Mouse (Mus musculus) cerebellum, adult 2 months (tissue): ENCODE results near the gene Ip6k2. TPM values are rescaled to one million over a fixed set of nuclear protein-coding genes. Genes with fewer than 3 reads are reported as not detected.

Experiments used
- DNase-seq, 2 experiments: peaks; one replicate each; pipeline ENCODE4 v3.0.0; 2021
- H3K27ac ChIP-seq: fragments of 200-500 bp; 2 replicates; pipeline ENCODE4 v1.5.1; 2012; ENCODE audit warnings: low read length, control low read depth, inconsistent platforms; ENCODE audit not compliant: insufficient read depth
- H3K27me3 ChIP-seq: fragments of 200-500 bp; 2 replicates; pipeline ENCODE4 v1.6.1; 2012; ENCODE audit warnings: inconsistent platforms, mild to moderate bottlenecking, low read length, moderate library complexity; ENCODE audit not compliant: control insufficient read depth, insufficient read depth
- H3K4me1 ChIP-seq: fragments of 200-500 bp; 2 replicates; pipeline ENCODE4 v1.6.1; 2011; ENCODE audit warnings: low read length; ENCODE audit not compliant: control insufficient read depth, insufficient read depth
- H3K4me3 ChIP-seq: fragments of 200-500 bp; replicated peaks from 2 replicates; pipeline ENCODE3; 2011; ENCODE audit warnings: mild to moderate bottlenecking, low read depth, low read length, control low read depth; ENCODE audit not compliant: insufficient read depth
- CTCF ChIP-seq: fragments of 200-500 bp; IDR thresholded peaks from 2 replicates; pipeline ENCODE4 v1.5.1; 2011; ENCODE audit warnings: low read depth, mild to moderate bottlenecking, control low read depth, low read length, moderate library complexity, borderline replicate concordance; ENCODE audit not compliant: insufficient read depth
- POLR2A ChIP-seq: fragments of 200-500 bp; IDR thresholded peaks from 2 replicates; pipeline ENCODE4 v1.6.1; 2011; ENCODE audit warnings: low read length, control low read depth, borderline replicate concordance; ENCODE audit not compliant: insufficient read depth
- WGBS: fragments of 180-500 bp; shearing (Covaris S2); methylation state at CpG from one replicate; pipeline ENCODE4 v1.1.7; 2018; 5-methylcytosine and 5-hydroxymethylcytosine counted together
- polyA plus RNA-seq: library from polyadenylated mRNA; depleted of rRNA; stranded (reverse); fragments of >200 nt; gene quantifications from 2 replicates; pipeline ENCODE4 v1.2.3, GENCODE M21; 2012

Gene Ip6k2
- polyA plus RNA-seq, 1 experiment = 168 TPM

DNA sequence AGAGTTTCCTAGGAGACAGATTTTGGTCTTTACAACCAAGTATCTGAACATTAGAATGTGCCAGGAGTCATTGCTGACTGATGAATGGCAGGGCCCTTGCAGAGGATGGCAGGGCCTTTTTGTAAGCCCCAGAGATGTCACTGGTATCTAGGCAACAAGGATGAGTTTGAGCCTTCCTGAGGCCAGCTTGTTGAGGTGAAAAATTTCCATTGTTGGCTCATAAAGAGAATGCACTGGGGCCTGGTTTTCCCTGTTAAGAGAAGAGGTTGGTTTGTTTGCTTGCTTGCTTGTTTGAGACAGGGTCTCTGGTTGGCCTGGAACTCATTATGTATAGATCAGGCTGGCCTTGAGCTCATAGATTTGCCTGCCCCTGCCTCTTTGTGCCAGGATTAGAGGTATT is 1.8 kb downstream of the Ip6k2 start:
- Histone ChIP-seq H3K27ac (no peak overlapping the region), H3K4me1 (peaks cover 16% of the 10 kb centered on the region; the same call in 1 of the 2 replicates)
- peak in 1 of 2 experiments; percentile 52 for DNase-seq

DNA sequence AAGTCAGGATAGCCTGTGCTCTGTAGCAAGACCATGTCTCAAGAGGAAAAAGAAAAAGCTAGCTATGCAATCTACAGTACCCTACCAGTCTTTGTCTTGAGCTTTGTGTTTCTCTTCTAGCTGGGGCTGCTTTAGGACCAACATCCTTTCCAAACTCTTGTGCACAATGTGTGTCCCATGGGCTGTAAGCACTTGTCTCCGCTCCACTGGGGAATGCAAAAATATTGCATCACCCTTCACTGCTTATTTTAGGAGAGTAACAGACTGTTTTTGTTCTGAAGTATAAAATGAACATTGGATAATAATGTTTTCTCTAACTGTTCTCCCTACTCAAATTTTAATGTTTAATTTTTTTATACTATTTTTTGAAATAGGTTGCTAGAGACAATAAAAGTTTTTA is 2.9 kb downstream of the Ip6k2 start:
- no peak for DNase-seq
- Histone ChIP-seq H3K4me3 (no peak overlapping the region), H3K27me3 (no peaks in the 10 kb centered on the region), H3K4me1 (peaks cover 20% of the 10 kb centered on the region), H3K27ac (no peak overlapping the region)
- no peak for TF ChIP-seq CTCF
- no peak for TF ChIP-seq POLR2A
- 40% methylated on average over 1 of the region's 1 CpGs for WGBS

More for the DNA sequence above, 1.8 kb downstream of the Ip6k2 start:
- Histone ChIP-seq H3K27me3 (no peaks in the 10 kb centered on the region), H3K4me3 (peak overlapping the region; percentile 16)
- TF ChIP-seq POLR2A (no peak), CTCF (no peak)

DNA sequence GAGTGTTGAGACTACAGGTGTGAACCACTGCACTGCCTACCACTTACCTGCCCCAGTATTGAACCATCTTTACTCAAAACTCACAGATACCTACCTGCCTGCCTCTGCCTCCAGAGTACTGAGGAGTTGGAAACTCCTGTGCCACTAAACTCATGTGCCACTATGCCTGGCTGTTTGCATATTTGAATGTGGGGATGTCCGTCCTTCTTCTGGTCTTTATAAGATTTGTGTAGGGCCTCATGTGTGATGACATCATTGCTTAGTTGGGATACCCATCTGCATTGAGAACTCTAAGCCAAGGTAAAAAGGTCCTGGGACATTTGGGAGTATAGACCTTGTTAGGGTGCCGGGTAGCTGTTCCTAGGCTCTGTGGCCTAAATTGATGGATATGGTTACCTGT is 3.5 kb downstream of the Ip6k2 start:
- H3K27me3 ChIP-seq = no peaks in the 10 kb centered on the region
- DNase-seq = no peak
- 0 out of 2 replicates have a peak overlapping the region, but pooled peaks have one; percentile 14 for H3K27ac ChIP-seq
- 67% methylated on average over 2 of the region's 2 CpGs for WGBS
- peaks cover 23% of the 10 kb centered on the region for H3K4me1 ChIP-seq
- H3K4me3 ChIP-seq = no peak overlapping the region
- TF ChIP-seq CTCF (no peak), POLR2A (no peak)

DNA sequence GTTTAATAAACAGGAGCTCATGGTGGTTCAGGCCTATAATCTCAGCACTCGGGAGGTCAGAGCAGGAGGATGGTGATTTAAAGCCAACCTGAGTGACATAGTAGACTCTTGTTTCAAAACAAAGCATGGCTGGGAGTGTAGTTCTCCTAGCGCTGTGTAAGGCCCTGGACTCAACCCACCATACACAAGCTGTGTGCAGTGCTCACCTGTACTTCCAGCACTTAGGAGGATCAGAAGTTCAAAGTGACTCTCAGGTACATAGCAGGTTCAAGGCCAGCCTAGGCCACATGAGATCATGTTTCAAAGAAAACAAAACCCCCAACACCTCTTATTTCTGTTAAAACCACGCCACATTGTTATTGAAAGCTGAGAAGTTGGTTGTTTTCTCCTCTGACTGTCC is 5.1 kb downstream of the Ip6k2 start:
- WGBS = 57% methylated on average over 3 of the region's 3 CpGs
- no peak for DNase-seq
- Histone ChIP-seq H3K4me1 (peaks cover 24% of the 10 kb centered on the region), H3K4me3 (no peak overlapping the region), H3K27me3 (no peaks in the 10 kb centered on the region), H3K27ac (no peak overlapping the region)
- TF ChIP-seq CTCF = no peak
- no peak for TF ChIP-seq POLR2A

DNA sequence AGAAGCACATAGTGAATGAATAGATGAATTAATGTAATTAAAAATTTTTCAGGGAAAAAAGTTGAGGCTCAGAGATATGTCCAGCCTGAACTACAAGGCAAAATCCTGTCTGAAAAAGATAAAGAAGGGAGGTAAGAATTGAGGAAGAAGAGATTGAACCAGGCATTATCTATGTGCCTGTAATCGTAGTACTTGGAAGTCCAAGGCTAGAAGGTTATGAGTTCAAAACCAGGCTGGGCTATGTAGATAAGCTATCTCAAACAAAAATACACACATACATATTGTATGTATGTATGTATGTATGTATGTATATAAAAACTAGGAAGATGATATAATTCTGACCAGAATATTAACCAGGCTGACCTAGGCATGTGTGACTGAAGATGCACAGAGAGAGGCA is 8.7 kb downstream of the Ip6k2 start:
- Histone ChIP-seq H3K4me1 (peaks cover 28% of the 10 kb centered on the region), H3K4me3 (no peak overlapping the region), H3K27me3 (no peaks in the 10 kb centered on the region), H3K27ac (no peak overlapping the region)
- TF ChIP-seq CTCF (no peak), POLR2A (no peak)
- no peak for DNase-seq
- 58% methylated on average over 1 of the region's 1 CpGs for WGBS

DNA sequence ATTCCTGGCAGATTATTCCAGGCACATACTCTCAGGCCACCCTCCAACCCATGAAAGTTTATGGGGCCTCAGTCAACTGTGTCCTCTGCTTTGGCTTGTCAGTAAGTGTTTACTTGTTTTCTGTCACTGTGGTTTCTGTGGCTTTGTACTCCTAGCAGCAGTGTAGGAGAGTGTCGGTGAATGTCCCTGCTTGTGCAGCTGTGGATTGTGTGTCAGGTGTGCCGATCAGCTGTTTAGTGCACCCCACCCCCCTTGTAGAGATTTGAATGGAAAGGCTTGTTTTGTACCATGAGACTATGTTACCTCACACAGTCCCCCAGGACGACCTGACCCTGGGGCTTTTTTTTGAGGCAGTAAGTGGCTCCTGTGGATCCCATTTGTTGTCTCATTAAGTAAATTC is 9.1 kb downstream of the Ip6k2 start:
- TF ChIP-seq CTCF (no peak), POLR2A (no peak)
- DNase-seq = no peak
- Histone ChIP-seq H3K27me3 (no peaks in the 10 kb centered on the region), H3K4me1 (peaks cover 26% of the 10 kb centered on the region), H3K27ac (no peak overlapping the region), H3K4me3 (no peak overlapping the region)
- WGBS = 33% methylated on average over 3 of the region's 3 CpGs

DNA sequence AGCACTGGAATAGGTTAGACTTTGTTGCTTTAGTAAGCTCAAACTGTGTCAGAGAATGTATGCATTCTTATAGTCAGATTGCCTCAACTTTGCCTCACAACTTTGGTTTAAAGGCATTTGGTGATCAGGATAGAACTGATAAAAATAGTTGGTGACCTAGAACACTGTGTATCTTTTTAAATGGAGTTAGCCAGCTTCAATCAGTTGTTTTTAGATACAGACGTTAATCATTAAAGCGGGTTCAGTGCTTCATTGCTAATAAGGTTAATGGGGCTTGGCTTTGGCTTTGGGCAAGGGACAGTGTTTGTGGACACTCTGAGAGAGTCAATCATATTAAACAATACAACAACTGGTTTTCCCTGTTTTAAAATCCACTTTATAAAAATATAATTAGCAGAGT is 11.7 kb downstream of the Ip6k2 start:
- 33% methylated on average over 2 of the region's 2 CpGs for WGBS
- TF ChIP-seq POLR2A (no peak), CTCF (no peak)
- DNase-seq = no peak
- peaks cover 22% of the 10 kb centered on the region for H3K4me1 ChIP-seq
- H3K4me3 ChIP-seq = no peak overlapping the region
- H3K27me3 ChIP-seq = no peaks in the 10 kb centered on the region
- H3K27ac ChIP-seq = no peak overlapping the region

DNA sequence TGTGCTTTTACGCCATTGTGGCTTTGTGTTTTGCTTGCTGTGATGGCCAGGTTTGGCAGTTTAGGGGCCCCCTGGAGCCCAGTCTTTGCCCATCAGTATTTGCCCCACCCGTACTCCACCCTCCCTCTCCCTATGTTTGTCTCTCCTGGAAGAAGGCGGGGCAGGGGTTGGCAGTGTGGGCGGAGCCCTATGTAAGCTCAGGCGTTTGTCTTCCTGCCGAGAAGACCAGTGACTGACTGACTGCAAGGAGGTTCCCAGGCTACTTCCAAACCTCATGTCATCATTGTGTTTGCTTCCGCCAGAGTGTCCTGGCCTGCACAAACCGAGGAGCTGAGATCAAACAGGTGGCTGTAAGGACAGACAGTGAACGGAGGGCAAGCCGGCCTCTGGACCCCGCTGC is 12.2 kb downstream of the Ip6k2 start:
- Histone ChIP-seq H3K4me3 (peak overlapping the region; percentile 21), H3K27me3 (no peaks in the 10 kb centered on the region), H3K4me1 (peaks cover 22% of the 10 kb centered on the region), H3K27ac (no peak overlapping the region)
- WGBS = 15% methylated on average over 11 of the region's 11 CpGs
- TF ChIP-seq POLR2A (no peak), CTCF (no peak)
- peak in 1 of 2 experiments; percentile 53 for DNase-seq
